8 mouse cellular contexts compared by ENCODE assay signal in the genomic region with DNA sequence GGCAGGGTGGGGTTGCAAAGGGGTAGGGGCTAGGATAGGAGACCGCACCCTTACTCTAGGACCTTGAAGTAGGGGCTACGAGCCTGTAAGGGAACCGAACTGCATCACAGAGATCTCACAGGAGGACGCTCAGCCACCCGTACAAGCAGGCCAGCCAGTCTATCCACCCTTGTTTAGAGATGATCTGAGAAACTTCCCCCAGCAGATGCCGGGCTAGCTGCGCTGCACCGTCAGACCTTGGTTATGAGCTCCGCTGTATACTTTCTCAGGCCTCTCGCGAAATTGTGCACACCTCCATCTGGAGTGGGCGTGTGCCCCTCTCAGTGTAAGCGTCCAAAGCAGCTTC. TPM values are rescaled to one million over a fixed set of nuclear protein-coding genes. Genes with fewer than 3 reads are reported as not detected.
A peak's percentile ranks its signal among the peaks of the same experiment; 100 is the strongest.
DNase-seq lines count a peak whose midpoint lies in the region; ATAC-seq lines count a peak whose summit lies in the region.

No protein-coding gene starts in this region.

- H3K27me3 ChIP-seq in lung, embryonic 16.5 days (ENCODE audit: control insufficient read depth, insufficient read depth, low read depth, low read length): peaks cover 43% of the 10 kb centered on the region

- no peak overlapping the region for H3K9ac ChIP-seq in lung, embryonic 16.5 days (ENCODE audit: low read length)

- peaks cover 8% of the 10 kb centered on the region; the same call in 1 of the 2 replicates for H3K4me1 ChIP-seq in lung, embryonic 16.5 days (replicated peaks; ENCODE audit: control insufficient read depth, insufficient read depth, low read length)

- ATAC-seq in lung, embryonic 16.5 days (ENCODE audit: low read depth): 0 out of 2 replicates have a peak, but pooled peaks have one; percentile 6

- peak overlapping the region; percentile 32 for H3K4me3 ChIP-seq in lung, embryonic 16.5 days (ENCODE audit: low read length)

- peak overlapping the region; percentile 60 for H3K4me2 ChIP-seq in lung, embryonic 16.5 days (ENCODE audit: low read depth, low read length)

- no peaks in the 10 kb centered on the region for H3K9me3 ChIP-seq in lung, embryonic 16.5 days (ENCODE audit: control insufficient read depth, low read length)

- intact Hi-C loops in left cerebral cortex, postnatal 25 days (cut with DNase I): no loop called here

- 10% methylated on average over 13 of the region's 13 CpGs for WGBS in lung, embryonic 16.5 days

- DNase-seq in cerebellum, adult 9-10 months: peak; percentile 31
- DNase-seq in cerebellum, postnatal 4 days (ENCODE audit: low spot score in 2 of 2): no peak
- DNase-seq in lung, adult 18-20 months: no peak
- DNase-seq in left cerebral cortex, postnatal 25 days (ENCODE audit: low spot score in 2 of 2): peak; percentile 19 to 45
- DNase-seq in right cerebral cortex, postnatal 4 days: peak; percentile 19
- DNase-seq in spleen, postnatal 14 days (ENCODE audit: low spot score in 2 of 2): no peak
- DNase-seq in adrenal gland, postnatal 4 days (ENCODE audit: low spot score in 2 of 2): no peak

- H3K27ac ChIP-seq in lung, embryonic 16.5 days (ENCODE audit: low read length): no peak overlapping the region

- no peaks in the 10 kb centered on the region for H3K36me3 ChIP-seq in lung, embryonic 16.5 days (ENCODE audit: control insufficient read depth, insufficient read depth, low read length)

RNA-seq across cellular contexts. Expression of gene Nav2, which starts 50.8 kb away (rescaled TPM):
- 27.3 and 33.8 TPM in 2 replicates for polyA plus RNA-seq in lung, embryonic 16.5 days (2015; fragmentation: Nextera tagmentation; extraction: Ambion mirVana)
- 100 to 1,000 TPM in 1 of 2 experiments, 10 to 100 TPM in 1; 77.1 to 106 TPM for total RNA-seq in left cerebral cortex, postnatal 25 days (2021)
- total RNA-seq in adrenal gland, postnatal 4 days (2021): 10 to 100 TPM; 26.8 to 35.3 TPM

Comparison
In these comparisons a context has a peak if more than half of its experiments do, and no peak if none do; other contexts are left out.
1. DNase-seq: peak in cerebellum, adult 9-10 months (single experiment), left cerebral cortex, postnatal 25 days (2 of 2) and right cerebral cortex, postnatal 4 days (single experiment); none in cerebellum, postnatal 4 days (0 of 2), lung, adult 18-20 months (0 of 2), spleen, postnatal 14 days (0 of 2) and adrenal gland, postnatal 4 days (0 of 2).